20 mouse cellular contexts compared by ENCODE assay signal in the genomic region with DNA sequence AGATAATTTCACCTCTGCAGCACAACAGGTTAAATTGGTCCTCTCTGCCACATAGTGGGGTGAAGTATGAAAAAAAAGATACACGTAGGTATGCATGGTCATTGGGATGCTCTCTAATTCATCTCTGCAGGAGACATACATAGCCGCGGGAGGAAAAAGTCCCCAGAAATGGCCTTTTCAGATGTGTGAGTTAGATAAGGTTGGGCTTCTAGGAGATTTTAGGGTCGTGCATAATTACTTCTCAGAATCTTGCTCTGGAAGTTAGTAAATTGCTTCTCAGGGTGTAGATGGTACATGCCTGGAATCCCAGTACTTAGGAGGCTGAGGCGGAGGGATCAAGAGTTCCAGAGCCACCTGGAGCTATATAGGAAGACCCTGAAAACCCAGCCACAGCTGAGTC. TPM values are rescaled to one million over a fixed set of nuclear protein-coding genes. Genes with fewer than 3 reads are reported as not detected.
"Had no signal": no experiment of that assay in that cellular context is flagged by ENCODE, and none has a peak within 500 bp of the region (broad histone marks: within the 10 kb centered on the region; RNA-seq: fewer than 3 reads in every experiment).

No protein-coding gene starts in this region.

- H3K27ac ChIP-seq: layer of hippocampus, adult 2 months; limb, embryonic 12.5 days; midbrain, embryonic 13.5 days; neural tube, embryonic 12.5 days had no signal

- H3K9ac ChIP-seq: midbrain, embryonic 13.5 days; neural tube, embryonic 12.5 days had no signal

- H3K4me3 ChIP-seq: layer of hippocampus, adult 2 months; neural tube, embryonic 12.5 days had no signal

- H3K9me3 ChIP-seq: limb, embryonic 12.5 days; midbrain, embryonic 13.5 days; neural tube, embryonic 12.5 days had no signal

- H3K36me3 ChIP-seq: limb, embryonic 12.5 days; midbrain, embryonic 13.5 days; neural tube, embryonic 12.5 days had no signal

- DNase-seq: kidney, adult 11 months; kidney, postnatal 10 days; kidney, postnatal 4 days; right cerebral cortex, postnatal 4 days; thymus, adult 18-20 months; thymus, postnatal 14 days had no signal

RNA-seq across cellular contexts. Expression of a gene that starts 1.5 kb away (rescaled TPM):
- total RNA-seq: layer of hippocampus, adult 2 months; layer of hippocampus, postnatal 10 days; left cerebral cortex, postnatal 36 days; neutrophil, adult 5-6 weeks had no signal
- polyA plus RNA-seq: intestine, embryonic 14.5 days; limb, embryonic 12.5 days; lung, embryonic 16.5 days; midbrain, embryonic 13.5 days; spleen, adult 2 months had no signal

RNA-seq across cellular contexts. Expression of a gene that starts 54.4 kb away (rescaled TPM):
- total RNA-seq: layer of hippocampus, adult 2 months; neutrophil, adult 5-6 weeks had no signal

RNA-seq across cellular contexts. Expression of a gene that starts 55.7 kb away (rescaled TPM):
- total RNA-seq: layer of hippocampus, adult 2 months; layer of hippocampus, postnatal 10 days; left cerebral cortex, postnatal 36 days; liver, adult 2 months; megakaryocyte-erythroid progenitor cell, adult 5-6 weeks; neutrophil, adult 5-6 weeks had no signal
- polyA plus RNA-seq: intestine, embryonic 14.5 days; kidney, embryonic 14.5 days; limb, embryonic 12.5 days; liver, adult 2 months; lung, embryonic 16.5 days; midbrain, embryonic 13.5 days; neural tube, embryonic 12.5 days; spleen, adult 2 months; stomach, embryonic 16.5 days had no signal

RNA-seq across cellular contexts. Expression of a gene that starts 58.4 kb away (rescaled TPM):
- polyA plus RNA-seq: intestine, embryonic 14.5 days; kidney, embryonic 14.5 days; limb, embryonic 12.5 days; lung, embryonic 16.5 days; midbrain, embryonic 13.5 days; neural tube, embryonic 12.5 days; stomach, embryonic 16.5 days had no signal
